Mouse (Mus musculus) heart, adult 2 months (tissue): ENCODE data around the gene Krt31. TPM values are rescaled to one million over a fixed set of nuclear protein-coding genes. Genes with fewer than 3 reads are reported as not detected.

Source experiments
- DNase-seq, 2 experiments: peaks; one replicate each; pipeline ENCODE4 v3.0.0; 2021
- H3K27ac ChIP-seq: fragments of 200-600 bp; 2 replicates; pipeline ENCODE4 v1.8.1; 2022
- H3K27me3 ChIP-seq: fragments of 200-500 bp; 2 replicates; pipeline ENCODE4 v1.6.1; 2012; ENCODE audit warnings: mild to moderate bottlenecking, low read length, inconsistent platforms, mixed read lengths; ENCODE audit not compliant: control insufficient read depth, insufficient read depth
- H3K36me3 ChIP-seq: fragments of 200-500 bp; 2 replicates; pipeline ENCODE4 v1.6.1; 2012; ENCODE audit warnings: low read length, inconsistent platforms; ENCODE audit not compliant: control insufficient read depth, insufficient read depth
- H3K4me1 ChIP-seq: fragments of 200-500 bp; 2 replicates; pipeline ENCODE4 v1.6.1; 2011; ENCODE audit warnings: low read length; ENCODE audit not compliant: control insufficient read depth, insufficient read depth
- H3K4me3 ChIP-seq: fragments of 200-600 bp; 2 replicates; pipeline ENCODE4 v1.8.1; 2022
- H3K79me2 ChIP-seq: fragments of 200-500 bp; replicated peaks from 2 replicates; pipeline ENCODE4 v1.6.1; 2012; ENCODE audit warnings: mild to moderate bottlenecking, inconsistent platforms, low read length, moderate library complexity, mixed read lengths; ENCODE audit not compliant: control insufficient read depth, insufficient read depth
- H3K9ac ChIP-seq: fragments of 200-500 bp; 2 replicates; pipeline ENCODE4 v1.6.1; 2012; ENCODE audit warnings: low read depth, mild to moderate bottlenecking, control low read depth, inconsistent platforms, low read length, mixed read lengths
- CTCF ChIP-seq: fragments of 200-600 bp; IDR thresholded peaks from 2 replicates; pipeline ENCODE4 v1.8.1; 2022; ENCODE audit warnings: antibody characterized with exemption, mild to moderate bottlenecking, moderate library complexity
- EP300 ChIP-seq: fragments of 200-500 bp; IDR thresholded peaks from 2 replicates; pipeline ENCODE4 v1.6.1; 2011; ENCODE audit warnings: low read depth, low read length, control low read depth; ENCODE audit not compliant: insufficient read depth
- POLR2A ChIP-seq: fragments of 200-500 bp; IDR thresholded peaks from 2 replicates; pipeline ENCODE4 v1.6.1; 2011; ENCODE audit warnings: mild to moderate bottlenecking, low read depth, low read length, control low read depth; ENCODE audit not compliant: insufficient read depth
- WGBS: fragments of 180-500 bp; shearing (Covaris S2); methylation state at CpG from one replicate; pipeline ENCODE4 v1.1.7; 2018; 5-methylcytosine and 5-hydroxymethylcytosine counted together
- intact Hi-C: fragments of 180-260 bp; cut with DNase I; formaldehyde crosslinking; loops from one replicate; pipeline ENCODE4 v1.15.1; 2025
- polyA plus RNA-seq: library from polyadenylated mRNA; depleted of rRNA; stranded (reverse); fragments of >200 nt; gene quantifications from 2 replicates; pipeline ENCODE4 v1.2.3, GENCODE M21; 2012; rRNA removed
- total RNA-seq, 2 experiments: library from RNA; stranded (reverse); gene quantifications; 2 replicates each; pipeline ENCODE4 v1.2.3; 2021

Gene Krt31
- total and polyA plus RNA-seq, 3 experiments, result 0.08 TPM; not detected in 2

DNA sequence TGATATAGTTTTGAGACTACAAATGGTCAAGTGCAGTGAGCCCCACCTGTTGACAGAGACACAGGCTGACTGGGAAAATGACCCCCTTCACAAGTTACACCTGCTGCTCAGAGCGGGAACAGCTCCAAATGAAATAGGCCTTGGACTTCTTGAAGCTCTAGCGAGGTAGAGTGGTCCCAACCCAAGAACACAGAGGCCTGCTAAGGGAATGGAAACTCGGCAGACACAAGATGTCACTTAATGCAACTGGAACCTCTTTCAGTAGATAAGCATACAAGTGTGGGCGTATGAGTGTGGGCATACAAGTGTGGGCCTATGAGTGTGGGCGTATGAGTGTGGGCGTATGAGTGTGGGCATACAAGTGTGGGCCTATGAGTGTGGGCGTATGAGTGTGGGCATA, 51.3 kb downstream of the Krt31 start:
- no peak for DNase-seq
- WGBS, result 83% methylated on average over 7 of the region's 7 CpGs
- Histone ChIP-seq H3K4me1 (no peaks in the 10 kb centered on the region), H3K27me3 (no peaks in the 10 kb centered on the region; the same call in 1 of the 2 replicates), H3K4me3 (no peak overlapping the region), H3K79me2 (no peaks in the 10 kb centered on the region), H3K36me3 (no peaks in the 10 kb centered on the region), H3K9ac (no peak overlapping the region), H3K27ac (no peak overlapping the region)
- TF ChIP-seq EP300 (no peak), POLR2A (no peak), CTCF (no peak)
- intact Hi-C loops, result no loop called here

Other genes with a start within 250 kb of the Krt31 start
- not detected for gene Gm11554, start 246.1 kb downstream of the Krt31 start, total RNA-seq
- not detected in 2 replicates for gene Gm11554, start 246.1 kb downstream of the Krt31 start, polyA plus RNA-seq
- gene Krtap4-13, start 240.7 kb downstream of the Krt31 start, total RNA-seq, result not detected
- gene Krtap4-13, start 240.7 kb downstream of the Krt31 start, polyA plus RNA-seq, result not detected in 2 replicates
- gene Gm11564, start 234.9 kb downstream of the Krt31 start, total RNA-seq, result not detected
- not detected in 2 replicates for gene Gm11564, start 234.9 kb downstream of the Krt31 start, polyA plus RNA-seq
- gene 2300003K06Rik, start 212.5 kb downstream of the Krt31 start, total RNA-seq, result not detected
- not detected in 2 replicates for gene 2300003K06Rik, start 212.5 kb downstream of the Krt31 start, polyA plus RNA-seq
- gene Krtap4-16, start 198.9 kb downstream of the Krt31 start, total RNA-seq, result not detected
- not detected in 2 replicates for gene Krtap4-16, start 198.9 kb downstream of the Krt31 start, polyA plus RNA-seq
- not detected for gene Gm11568, start 192.6 kb downstream of the Krt31 start, total RNA-seq
- gene Gm11568, start 192.6 kb downstream of the Krt31 start, polyA plus RNA-seq, result not detected in 2 replicates
- gene Gm11559, start 186.1 kb downstream of the Krt31 start, total RNA-seq, result not detected
- not detected in 2 replicates for gene Gm11559, start 186.1 kb downstream of the Krt31 start, polyA plus RNA-seq
- not detected for gene Krtap9-1, start 177.2 kb downstream of the Krt31 start, total RNA-seq
- not detected in 2 replicates for gene Krtap9-1, start 177.2 kb downstream of the Krt31 start, polyA plus RNA-seq
- not detected for gene Gm11567, start 171.4 kb downstream of the Krt31 start, total RNA-seq
- not detected in 2 replicates for gene Gm11567, start 171.4 kb downstream of the Krt31 start, polyA plus RNA-seq
- gene Krtap31-1, start 142.6 kb downstream of the Krt31 start, total RNA-seq, result not detected
- gene Krtap31-1, start 142.6 kb downstream of the Krt31 start, polyA plus RNA-seq, result not detected in 2 replicates
- not detected for gene Gm11565, start 135.8 kb downstream of the Krt31 start, total RNA-seq
- not detected in 2 replicates for gene Gm11565, start 135.8 kb downstream of the Krt31 start, polyA plus RNA-seq
- gene Krtap31-2, start 114.3 kb downstream of the Krt31 start, total RNA-seq, result not detected
- gene Krtap31-2, start 114.3 kb downstream of the Krt31 start, polyA plus RNA-seq, result not detected in 2 replicates
- gene Krtap9-5, start 102.1 kb downstream of the Krt31 start, total RNA-seq, result not detected
- gene Krtap9-5, start 102.1 kb downstream of the Krt31 start, polyA plus RNA-seq, result not detected in 2 replicates
- gene Krtap29-1, start 71.5 kb downstream of the Krt31 start, total RNA-seq, result not detected
- gene Krtap29-1, start 71.5 kb downstream of the Krt31 start, polyA plus RNA-seq, result not detected in 2 replicates
- not detected for gene Krtap16-1, start 64.0 kb downstream of the Krt31 start, total RNA-seq
- not detected in 2 replicates for gene Krtap16-1, start 64.0 kb downstream of the Krt31 start, polyA plus RNA-seq
- not detected for gene Krtap17-1, start 56.6 kb downstream of the Krt31 start, total RNA-seq
- not detected in 2 replicates for gene Krtap17-1, start 56.6 kb downstream of the Krt31 start, polyA plus RNA-seq
- gene Krt33a, start 34.3 kb downstream of the Krt31 start, total RNA-seq, result not detected
- gene Krt33a, start 34.3 kb downstream of the Krt31 start, polyA plus RNA-seq, result not detected in 2 replicates
- not detected for gene Krt33b, start 20.7 kb downstream of the Krt31 start, total RNA-seq
- not detected in 2 replicates for gene Krt33b, start 20.7 kb downstream of the Krt31 start, polyA plus RNA-seq
- not detected for gene Krt34, start 9.0 kb downstream of the Krt31 start, total RNA-seq
- not detected in 2 replicates for gene Krt34, start 9.0 kb downstream of the Krt31 start, polyA plus RNA-seq
- not detected for gene Krt32, start 37.7 kb upstream of the Krt31 start, total RNA-seq
- not detected in 2 replicates for gene Krt32, start 37.7 kb upstream of the Krt31 start, polyA plus RNA-seq
- gene Krt35, start 45.7 kb upstream of the Krt31 start, total RNA-seq, result not detected
- not detected in 2 replicates for gene Krt35, start 45.7 kb upstream of the Krt31 start, polyA plus RNA-seq
- gene Krt36, start 55.1 kb upstream of the Krt31 start, total RNA-seq, result not detected
- gene Krt36, start 55.1 kb upstream of the Krt31 start, polyA plus RNA-seq, result 0.15 TPM in 1 of 2 replicates, not detected in the other
- not detected for gene Krt13, start 71.0 kb upstream of the Krt31 start, total RNA-seq
- not detected in 2 replicates for gene Krt13, start 71.0 kb upstream of the Krt31 start, polyA plus RNA-seq
- gene Krt15, start 85.4 kb upstream of the Krt31 start, total RNA-seq, result under 1 TPM in 1 of 2 experiments, not detected in 1; 0.23 TPM
- gene Krt15, start 85.4 kb upstream of the Krt31 start, polyA plus RNA-seq, result 0.26 and 5.0 TPM in 2 replicates
- 1 to 10 TPM; 6.9 to 8.5 TPM for gene Krt19, start 98.1 kb upstream of the Krt31 start, total RNA-seq
- 8.0 and 27.0 TPM in 2 replicates for gene Krt19, start 98.1 kb upstream of the Krt31 start, polyA plus RNA-seq
- gene Krt9, start 142.7 kb upstream of the Krt31 start, total RNA-seq, result not detected
- not detected in 2 replicates for gene Krt9, start 142.7 kb upstream of the Krt31 start, polyA plus RNA-seq
- gene Krt14, start 157.0 kb upstream of the Krt31 start, total RNA-seq, result under 1 TPM in 1 of 2 experiments, not detected in 1; 0.31 TPM
- 0.44 and 0.47 TPM in 2 replicates for gene Krt14, start 157.0 kb upstream of the Krt31 start, polyA plus RNA-seq
- not detected for gene Krt16, start 198.4 kb upstream of the Krt31 start, total RNA-seq
- gene Krt16, start 198.4 kb upstream of the Krt31 start, polyA plus RNA-seq, result not detected in 2 replicates
- not detected for gene Krt17, start 210.5 kb upstream of the Krt31 start, total RNA-seq
- gene Krt17, start 210.5 kb upstream of the Krt31 start, polyA plus RNA-seq, result 0.61 TPM in 1 of 2 replicates, not detected in the other
- gene Krt42, start 219.3 kb upstream of the Krt31 start, total RNA-seq, result not detected
- not detected in 2 replicates for gene Krt42, start 219.3 kb upstream of the Krt31 start, polyA plus RNA-seq